24 mouse cellular contexts compared by ENCODE assay signal in genomic region chr10:77255231-77255630, GRCm38 (mm10). TPM values are rescaled to one million over a fixed set of nuclear protein-coding genes. Genes with fewer than 3 reads are reported as not detected.
DNase-seq lines count a peak whose midpoint lies in the region; ATAC-seq and TF ChIP-seq lines count a peak whose summit lies in the region.
"Had no signal": no experiment of that assay in that cellular context is flagged by ENCODE, and none has a peak within 500 bp of the region (broad histone marks: within the 10 kb centered on the region; RNA-seq: fewer than 3 reads in every experiment).

No protein-coding gene starts in this region.

- DNase-seq in heart, embryonic 10.5 days (ENCODE audit: low spot score), result no peak
- no peak for DNase-seq in heart, postnatal 4 days
- peak; percentile 63 for DNase-seq in Patski (ENCODE audit: low read depth, low spot score)
- DNase-seq in embryonic facial prominence, embryonic 14.5 days (ENCODE audit: low spot score), result no peak
- DNase-seq in natural killer cell, adult 2 months (ENCODE audit: low spot score in 2 of 2), result no peak
- DNase-seq: adrenal gland, adult 2 months; B cell, adult 2 months; cerebellum, adult 11 months; cerebellum, postnatal 14 days; heart, postnatal 14 days; kidney, adult 8-10 months; kidney, postnatal 25 days; lung, postnatal 4 days; right cerebral cortex, adult 18-20 months; right cerebral cortex, postnatal 4 days; thymus, postnatal 14 days had no signal

- H3K9ac ChIP-seq in embryonic facial prominence, embryonic 14.5 days (ENCODE audit: low read depth, low read length), result no peak overlapping the region
- H3K9ac ChIP-seq in stomach, embryonic 14.5 days (replicated peaks; ENCODE audit: low read depth, low read length), result no peak overlapping the region
- no peak overlapping the region for H3K9ac ChIP-seq in hindbrain, embryonic 12.5 days
- H3K9ac ChIP-seq: forebrain, embryonic 15.5 days; heart, embryonic 12.5 days; hindbrain, embryonic 13.5 days had no signal

- in situ Hi-C loops in Patski (cut with MboI; ENCODE audit: low pct_unique_long_range_greater_than_20kb), result loop anchor here (10.0 kb wide), 1 partner anchor 420 kb away; no protein-coding TSS in a partner anchor

- no peak overlapping the region for H3K4me3 ChIP-seq in heart, embryonic 10.5 days
- no peak overlapping the region for H3K4me3 ChIP-seq in embryonic facial prominence, embryonic 14.5 days (ENCODE audit: low read depth, low read length)
- H3K4me3 ChIP-seq in stomach, embryonic 14.5 days (ENCODE audit: low read depth, low read length), result no peak overlapping the region
- no peak overlapping the region for H3K4me3 ChIP-seq in hindbrain, embryonic 12.5 days
- H3K4me3 ChIP-seq: forebrain, embryonic 15.5 days; heart, embryonic 12.5 days; hindbrain, embryonic 13.5 days; myocyte had no signal

- no peak for ATAC-seq in Patski
- no peak for ATAC-seq in embryonic facial prominence, embryonic 14.5 days (ENCODE audit: low read depth)
- ATAC-seq in stomach, embryonic 14.5 days (ENCODE audit: insufficient number of reproducible peaks, insufficient read depth, low FRiP score, low read depth), result no peak
- no peak for ATAC-seq in hindbrain, embryonic 12.5 days (ENCODE audit: low FRiP score)
- ATAC-seq: forebrain, embryonic 15.5 days; midbrain, embryonic 16.5 days had no signal

- TF ChIP-seq CTCF in Patski (IDR thresholded peaks at IDR 0.05), result no peak

- peaks cover 41% of the 10 kb centered on the region for H3K4me1 ChIP-seq in heart, embryonic 10.5 days
- H3K4me1 ChIP-seq in embryonic facial prominence, embryonic 14.5 days (ENCODE audit: control insufficient read depth, insufficient read depth, low read length), result peaks cover 26% of the 10 kb centered on the region
- peaks cover 33% of the 10 kb centered on the region for H3K4me1 ChIP-seq in stomach, embryonic 14.5 days (ENCODE audit: control insufficient read depth, insufficient read depth, low read length)
- peaks cover 28% of the 10 kb centered on the region for H3K4me1 ChIP-seq in hindbrain, embryonic 12.5 days

- H3K27ac ChIP-seq in heart, embryonic 10.5 days, result peak overlapping the region; percentile 31; the same call in 1 of the 2 replicates
- H3K27ac ChIP-seq in embryonic facial prominence, embryonic 14.5 days (replicated peaks; ENCODE audit: low read depth, low read length), result peak overlapping the region; percentile 63
- H3K27ac ChIP-seq in stomach, embryonic 14.5 days (ENCODE audit: low read length), result peak overlapping the region; percentile 58; the same call in 1 of the 2 replicates
- no peak overlapping the region for H3K27ac ChIP-seq in hindbrain, embryonic 12.5 days
- H3K27ac ChIP-seq: forebrain, embryonic 15.5 days; hindbrain, embryonic 13.5 days had no signal

- peaks cover under 1% of the 10 kb centered on the region; the same call in 1 of the 2 replicates for H3K36me3 ChIP-seq in heart, embryonic 10.5 days
- no peaks in the 10 kb centered on the region for H3K36me3 ChIP-seq in embryonic facial prominence, embryonic 14.5 days (ENCODE audit: control insufficient read depth, insufficient read depth, low read length)
- no peaks in the 10 kb centered on the region for H3K36me3 ChIP-seq in stomach, embryonic 14.5 days (ENCODE audit: control insufficient read depth, insufficient read depth, low read length)
- no peaks in the 10 kb centered on the region for H3K36me3 ChIP-seq in hindbrain, embryonic 12.5 days
- H3K36me3 ChIP-seq: forebrain, embryonic 15.5 days; heart, embryonic 12.5 days; hindbrain, embryonic 13.5 days had no signal

- CTCF ChIA-PET in Patski (lab: Charles Lee), result interaction anchor here (1.0 to 1.2 kb wide), 3 partner anchors 62 to 124 kb away, joined by 3 to 4 read pairs (median 3); no protein-coding TSS in a partner anchor

- no peaks in the 10 kb centered on the region for H3K9me3 ChIP-seq in heart, embryonic 10.5 days
- H3K9me3 ChIP-seq in embryonic facial prominence, embryonic 14.5 days (ENCODE audit: control insufficient read depth, low read length), result no peaks in the 10 kb centered on the region
- no peaks in the 10 kb centered on the region for H3K9me3 ChIP-seq in stomach, embryonic 14.5 days (ENCODE audit: control insufficient read depth, low read depth, low read length)
- H3K9me3 ChIP-seq in hindbrain, embryonic 12.5 days (replicated peaks), result no peaks in the 10 kb centered on the region
- H3K9me3 ChIP-seq: forebrain, embryonic 15.5 days; G1E; heart, embryonic 12.5 days; hindbrain, embryonic 13.5 days had no signal

- 0 out of 2 replicates have a peak, but pooled peaks cover 9% of the 10 kb centered on the region for H3K27me3 ChIP-seq in heart, embryonic 10.5 days (ENCODE audit: insufficient read depth, poor library complexity, severe bottlenecking)
- no peaks in the 10 kb centered on the region for H3K27me3 ChIP-seq in Patski
- H3K27me3 ChIP-seq in embryonic facial prominence, embryonic 14.5 days (replicated peaks; ENCODE audit: control insufficient read depth, insufficient read depth, low read length), result no peaks in the 10 kb centered on the region
- H3K27me3 ChIP-seq in stomach, embryonic 14.5 days (ENCODE audit: control insufficient read depth, insufficient read depth, low read length), result no peaks in the 10 kb centered on the region
- H3K27me3 ChIP-seq in hindbrain, embryonic 12.5 days, result no peaks in the 10 kb centered on the region; the same call in 1 of the 2 replicates
- H3K27me3 ChIP-seq: forebrain, embryonic 15.5 days; heart, embryonic 12.5 days had no signal

- H3K4me2 ChIP-seq in embryonic facial prominence, embryonic 14.5 days (ENCODE audit: low read depth, low read length), result no peak overlapping the region
- no peak overlapping the region for H3K4me2 ChIP-seq in stomach, embryonic 14.5 days (replicated peaks; ENCODE audit: low read depth, low read length)
- no peak overlapping the region for H3K4me2 ChIP-seq in hindbrain, embryonic 12.5 days (replicated peaks)
- H3K4me2 ChIP-seq: forebrain, embryonic 15.5 days; heart, embryonic 12.5 days; hindbrain, embryonic 13.5 days had no signal

- POLR2A ChIA-PET in Patski (lab: Charles Lee), result interaction anchor here (0.9 to 4.9 kb wide), 2 partner anchors 113 to 124 kb away, joined by 3 to 15 read pairs; no protein-coding TSS in a partner anchor

- WGBS in heart, embryonic 10.5 days, result 86% methylated on average over 3 of the region's 3 CpGs
- 50% methylated on average over 3 of the region's 3 CpGs for WGBS in embryonic facial prominence, embryonic 14.5 days
- 88% methylated on average over 3 of the region's 3 CpGs for WGBS in stomach, embryonic 14.5 days
- 71% methylated on average over 3 of the region's 3 CpGs for WGBS in hindbrain, embryonic 12.5 days

RNA-seq across cellular contexts. Expression of gene Pofut2, which starts 3.8 kb away (rescaled TPM):
- polyA plus RNA-seq in heart, embryonic 10.5 days (2016; fragmentation: Nextera tagmentation; extraction: Ambion mirVana), result 119 and 137 TPM in 2 replicates
- total RNA-seq in heart, postnatal 4 days (2021), result 10 to 100 TPM; 69.1 to 71.0 TPM
- polyA plus RNA-seq in Patski (2021), result 121 TPM
- 168 and 170 TPM in 2 replicates for polyA plus RNA-seq in embryonic facial prominence, embryonic 14.5 days (2014; fragmentation: Nextera tagmentation; extraction: Ambion mirVana)
- polyA plus RNA-seq in stomach, embryonic 14.5 days (2014; fragmentation: Nextera tagmentation; extraction: Ambion mirVana), result 119 and 129 TPM in 2 replicates
- 81.8 and 92.5 TPM in 2 replicates for polyA plus RNA-seq in hindbrain, embryonic 12.5 days (2016; fragmentation: Nextera tagmentation; extraction: Ambion mirVana)
